Mouse (Mus musculus) stomach, postnatal 0 days (tissue): ENCODE data around the gene Ap3d1. TPM values are rescaled to one million over a fixed set of nuclear protein-coding genes. Genes with fewer than 3 reads are reported as not detected.

Experiments used
- ATAC-seq: fragments of 200-750 bp; cut with Nextera tagmentation; 2 replicates; pipeline ENCODE4 v1.8.0; 2017; ENCODE audit not compliant: low FRiP score, low TSS enrichment
- DNase-seq: peaks from one replicate; pipeline ENCODE4 v3.0.0-alpha.2; 2016; ENCODE audit warnings: low spot score
- H3K27ac ChIP-seq: fragments of 300-500 bp; sonication (generic); replicated peaks from 2 replicates; pipeline ENCODE4 v1.5.1; 2014; ENCODE audit warnings: mild to moderate bottlenecking, control low read depth
- H3K27me3 ChIP-seq: fragments of 300-500 bp; sonication (generic); 2 replicates; pipeline ENCODE4 v1.6.1; 2014; ENCODE audit warnings: low read length; ENCODE audit not compliant: control insufficient read depth, insufficient read depth
- H3K36me3 ChIP-seq: fragments of 300-500 bp; sonication (generic); 2 replicates; pipeline ENCODE4 v1.6.1; 2014; ENCODE audit warnings: low read length, mixed read lengths; ENCODE audit not compliant: control insufficient read depth, insufficient read depth
- H3K4me1 ChIP-seq: fragments of 300-500 bp; sonication (generic); replicated peaks from 2 replicates; pipeline ENCODE4 v1.6.1; 2014; ENCODE audit warnings: antibody characterized with exemption; ENCODE audit not compliant: control insufficient read depth, insufficient read depth
- H3K4me2 ChIP-seq: fragments of 300-500 bp; sonication (generic); replicated peaks from 2 replicates; pipeline ENCODE4 v1.6.1; 2014; ENCODE audit warnings: low read depth, mild to moderate bottlenecking, control low read depth, moderate library complexity
- H3K4me3 ChIP-seq: fragments of 300-500 bp; sonication (generic); 2 replicates; pipeline ENCODE4 v1.5.1; 2014; ENCODE audit warnings: low read depth, low read length, control low read depth
- H3K9ac ChIP-seq: fragments of 300-500 bp; sonication (generic); 2 replicates; pipeline ENCODE4 v1.6.1; 2014; ENCODE audit warnings: mild to moderate bottlenecking, low read length, control low read depth, mixed read lengths
- H3K9me3 ChIP-seq: fragments of 300-500 bp; sonication (generic); 2 replicates; pipeline ENCODE4 v1.6.1; 2016; ENCODE audit warnings: low read length; ENCODE audit not compliant: control insufficient read depth
- CTCF ChIP-seq: IDR thresholded peaks from 2 replicates; pipeline ENCODE4 v1.5.1; 2016; ENCODE audit warnings: antibody characterized with exemption, low read depth, mild to moderate bottlenecking, moderate library complexity
- EP300 ChIP-seq: optimal IDR thresholded peaks from 2 replicates; pipeline ENCODE3; 2016; ENCODE audit warnings: antibody characterized with exemption
- WGBS: fragments of 180-500 bp; shearing (Covaris S2); extraction: QIAGEN DNeasy Blood & Tissue Kit; methylation state at CpG from one replicate; pipeline ENCODE4 v1.1.7; 2014; 5-methylcytosine and 5-hydroxymethylcytosine counted together
- polyA plus RNA-seq: library from polyadenylated mRNA; unstranded; fragments of >200 nt; fragmentation: Nextera tagmentation; extraction: Ambion mirVana; gene quantifications from 2 replicates; pipeline ENCODE4 v1.2.1, GENCODE M21; 2015

The Ap3d1 gene
- polyA plus RNA-seq, 1 experiment from 2014 or later: 38.7 TPM

- Histone ChIP-seq H3K27ac (peak overlapping the region; percentile 53; the same call in 1 of the 2 replicates), H3K9me3 (no peaks in the 10 kb centered on the region), H3K4me1 (peaks cover 6% of the 10 kb centered on the region), H3K36me3 (0 out of 2 replicates have a peak, but pooled peaks cover 4% of the 10 kb centered on the region), H3K4me2 (no peak overlapping the region), H3K4me3 (no peak overlapping the region), H3K9ac (peak overlapping the region; percentile 41; the same call in 1 of the 2 replicates), H3K27me3 (no peaks in the 10 kb centered on the region)
- TF ChIP-seq EP300 (no peak), CTCF (no peak)
- 56% methylated on average over 11 of the region's 12 CpGs for WGBS
- no peak for DNase-seq
- ATAC-seq: no peak
Measured at GRCm38 (mm10) chr10:80696502-80697392, 45.3 kb downstream of the Ap3d1 start.

GRCm38 (mm10) chr10:80695801-80696501 lies 46.1 kb downstream of the Ap3d1 start:
- Histone ChIP-seq H3K36me3 (peaks cover 4% of the 10 kb centered on the region; the same call in 1 of the 2 replicates), H3K27ac (peak overlapping the region; percentile 53), H3K4me2 (no peak overlapping the region), H3K27me3 (no peaks in the 10 kb centered on the region), H3K4me3 (no peak overlapping the region), H3K4me1 (peaks cover 4% of the 10 kb centered on the region), H3K9ac (0 out of 2 replicates have a peak overlapping the region, but pooled peaks have one; percentile 41), H3K9me3 (no peaks in the 10 kb centered on the region)
- 50% methylated on average over 10 of the region's 10 CpGs for WGBS
- ATAC-seq (no peak), DNase-seq (no peak)
- TF ChIP-seq EP300: no peak
- TF ChIP-seq CTCF: no peak

- H3K4me1 ChIP-seq: no peaks in the 10 kb centered on the region
- H3K36me3 ChIP-seq: peaks cover 5% of the 10 kb centered on the region; the same call in 1 of the 2 replicates
- 54% methylated on average over 2 of the region's 2 CpGs for WGBS
- H3K9ac ChIP-seq: no peak overlapping the region
- DNase-seq (no peak), ATAC-seq (peak; percentile 43; the same call in 1 of the 2 replicates)
- peak overlapping the region; percentile 53; the same call in 1 of the 2 replicates for H3K27ac ChIP-seq
- H3K9me3 ChIP-seq: no peaks in the 10 kb centered on the region
- no peak overlapping the region for H3K4me3 ChIP-seq
- TF ChIP-seq CTCF (no peak), EP300 (no peak)
- H3K27me3 ChIP-seq: no peaks in the 10 kb centered on the region
- H3K4me2 ChIP-seq: no peak overlapping the region
Measured at GRCm38 (mm10) chr10:80695186-80695585, 46.9 kb downstream of the Ap3d1 start.

- no peak for TF ChIP-seq EP300
- no peak for TF ChIP-seq CTCF
- peaks cover 13% of the 10 kb centered on the region for H3K36me3 ChIP-seq
- DNase-seq (no peak), ATAC-seq (no peak)
- H3K27ac ChIP-seq: peak overlapping the region; percentile 30; the same call in 1 of the 2 replicates
- H3K4me1 ChIP-seq: no peaks in the 10 kb centered on the region
- 88% methylated on average over 13 of the region's 13 CpGs for WGBS
- H3K4me3 ChIP-seq: no peak overlapping the region
- no peaks in the 10 kb centered on the region for H3K27me3 ChIP-seq
- no peak overlapping the region for H3K9ac ChIP-seq
- no peak overlapping the region for H3K4me2 ChIP-seq
- H3K9me3 ChIP-seq: no peaks in the 10 kb centered on the region
Measured at GRCm38 (mm10) chr10:80694159-80694938, 47.7 kb downstream of the Ap3d1 start.

- H3K9ac ChIP-seq: no peak overlapping the region
Measured at GRCm38 (mm10) chr10:80693401-80694045, 48.5 kb downstream of the Ap3d1 start.

More at GRCm38 (mm10) chr10:80693401-80694045, 48.5 kb downstream of the Ap3d1 start:
- Histone ChIP-seq H3K4me2 (no peak overlapping the region), H3K27ac (no peak overlapping the region), H3K36me3 (peaks cover 15% of the 10 kb centered on the region), H3K4me3 (no peak overlapping the region), H3K27me3 (no peaks in the 10 kb centered on the region), H3K4me1 (no peaks in the 10 kb centered on the region), H3K9me3 (no peaks in the 10 kb centered on the region)
- ATAC-seq (no peak), DNase-seq (no peak)
- 87% methylated on average over 12 of the region's 12 CpGs for WGBS
- no peak for TF ChIP-seq EP300
- no peak for TF ChIP-seq CTCF
